Mouse (Mus musculus): ENCODE measurements around the gene Syne3.

Gene Syne3

DNA sequence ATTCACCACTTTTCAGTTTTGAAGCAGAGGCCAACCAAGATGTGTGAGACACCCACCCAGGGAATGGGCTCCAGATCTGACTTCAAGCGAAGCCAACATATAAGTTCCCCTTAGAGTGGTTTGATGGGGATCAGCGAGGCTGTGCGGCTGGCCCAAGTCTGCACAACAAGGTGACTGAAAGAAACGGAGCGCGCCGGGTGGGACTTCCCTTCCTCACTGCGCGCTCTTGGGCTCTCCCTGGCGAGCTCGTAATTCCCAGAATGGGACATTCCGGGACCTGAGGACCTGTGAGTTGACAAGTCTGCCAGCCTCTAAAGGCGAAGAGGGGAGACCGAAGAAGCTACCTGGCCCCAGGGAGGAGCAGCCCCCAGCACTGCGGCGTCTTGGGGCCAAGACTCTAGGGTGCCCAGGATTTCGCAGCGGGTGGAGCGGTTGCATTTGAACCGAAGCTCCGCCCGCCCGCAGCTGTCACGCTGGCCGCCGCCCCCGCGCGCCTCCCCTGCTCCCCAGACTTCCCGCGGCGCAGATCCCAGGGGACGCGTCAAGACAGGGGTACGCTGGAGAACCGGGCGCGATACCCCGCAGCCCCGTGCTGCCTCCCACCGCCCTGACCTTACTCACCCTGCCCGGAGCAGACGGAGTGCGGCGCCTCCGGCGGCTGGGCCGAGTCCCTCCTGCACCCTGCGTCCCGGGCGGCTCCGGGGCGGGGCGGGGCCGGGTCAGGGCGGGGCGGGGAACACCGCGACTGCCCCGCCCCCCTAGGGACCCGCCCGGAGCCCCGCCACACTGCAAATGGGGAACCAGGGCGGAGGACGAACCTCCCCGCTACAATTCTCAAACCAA, at the start of gene Syne3:
Gene Syne3, minus strand, starts transcription at position 440 of the 843 bp plus-strand sequence.
- ATAC-seq (ENCODE audit: insufficient number of reproducible peaks, low FRiP score, low TSS enrichment): no peak

- no peak for ATAC-seq (ENCODE audit: insufficient number of reproducible peaks, low FRiP score, low TSS enrichment)
These were observed 45.7 kb upstream of the Syne3 start for GRCm38 (mm10) chr12:105055308-105055707.

- ATAC-seq (ENCODE audit: insufficient number of reproducible peaks, low FRiP score, low TSS enrichment): no peak
These were observed 44.4 kb upstream of the Syne3 start for GRCm38 (mm10) chr12:105054041-105054440.

DNA sequence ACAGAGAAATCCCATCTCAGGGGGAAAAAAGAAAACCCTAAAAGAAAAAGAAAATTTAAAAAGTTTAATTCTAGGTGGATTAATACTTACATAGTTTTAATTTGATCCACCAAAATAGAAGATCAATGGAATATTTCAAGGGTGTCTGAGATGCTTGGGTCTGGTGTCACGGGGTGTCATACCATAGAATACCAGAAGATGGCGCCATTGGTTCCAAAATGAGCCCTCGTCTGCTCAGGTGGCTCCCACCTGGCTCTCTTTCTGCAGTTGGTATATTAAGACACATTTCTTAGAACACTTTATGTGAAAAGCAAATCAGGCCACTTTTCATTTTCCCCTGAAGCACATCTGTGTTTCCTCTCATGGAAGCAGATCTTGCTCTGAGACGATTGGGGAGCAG, 41.3 kb upstream of the Syne3 start:
- no peak for ATAC-seq (ENCODE audit: insufficient number of reproducible peaks, low FRiP score, low TSS enrichment)

GRCm38 (mm10) chr12:105049813-105050212, 40.2 kb upstream of the Syne3 start:
- ATAC-seq (ENCODE audit: insufficient number of reproducible peaks, low FRiP score, low TSS enrichment): no peak

GRCm38 (mm10) chr12:105048301-105048863, 38.8 kb upstream of the Syne3 start:
- ATAC-seq (ENCODE audit: insufficient number of reproducible peaks, low FRiP score, low TSS enrichment): no peak

GRCm38 (mm10) chr12:105044775-105045174, 35.2 kb upstream of the Syne3 start:
- ATAC-seq (ENCODE audit: insufficient number of reproducible peaks, low FRiP score, low TSS enrichment): no peak

GRCm38 (mm10) chr12:105043081-105043480, 33.5 kb upstream of the Syne3 start:
- no peak for ATAC-seq (ENCODE audit: insufficient number of reproducible peaks, low FRiP score, low TSS enrichment)

- 0 out of 2 replicates have a peak, but pooled peaks have one; percentile 45 for ATAC-seq (ENCODE audit: insufficient number of reproducible peaks, low FRiP score, low TSS enrichment)
These were observed 31.3 kb upstream of the Syne3 start for GRCm38 (mm10) chr12:105040950-105041349.

DNA sequence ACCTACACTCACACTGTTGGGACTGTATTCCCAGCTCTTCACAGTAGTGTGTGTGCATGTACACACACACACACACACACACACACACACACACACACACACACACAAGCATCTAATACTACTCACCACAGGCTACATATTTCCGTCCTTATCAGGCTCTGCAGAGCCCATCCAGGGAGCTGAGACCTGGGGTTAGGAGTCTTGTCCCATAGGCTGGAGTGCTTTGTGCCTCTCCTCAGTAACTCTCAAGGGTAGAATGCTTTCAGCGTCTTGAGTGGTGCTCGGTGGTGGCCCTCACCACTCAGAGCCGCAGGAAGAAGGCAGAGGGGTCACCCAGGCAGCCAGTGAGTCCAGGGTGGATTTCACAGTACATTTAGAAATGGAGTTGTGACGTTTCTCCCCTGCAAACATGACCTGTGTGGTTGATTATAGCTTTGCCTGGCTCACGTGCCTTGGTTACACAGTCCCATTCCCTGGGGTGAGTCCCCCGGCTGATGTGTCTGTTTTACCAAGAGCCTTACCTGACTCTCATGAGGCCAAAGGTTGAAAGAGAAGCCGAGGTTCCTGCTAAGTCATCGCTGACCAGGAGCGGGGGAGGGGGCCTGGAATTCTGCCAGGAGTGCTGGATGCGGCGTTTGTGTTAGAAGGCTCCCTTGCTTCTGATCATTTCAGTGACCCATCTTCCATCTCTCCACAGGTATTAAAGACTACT, 30.1 kb upstream of the Syne3 start:
- ATAC-seq (ENCODE audit: insufficient number of reproducible peaks, low FRiP score, low TSS enrichment): no peak

DNA sequence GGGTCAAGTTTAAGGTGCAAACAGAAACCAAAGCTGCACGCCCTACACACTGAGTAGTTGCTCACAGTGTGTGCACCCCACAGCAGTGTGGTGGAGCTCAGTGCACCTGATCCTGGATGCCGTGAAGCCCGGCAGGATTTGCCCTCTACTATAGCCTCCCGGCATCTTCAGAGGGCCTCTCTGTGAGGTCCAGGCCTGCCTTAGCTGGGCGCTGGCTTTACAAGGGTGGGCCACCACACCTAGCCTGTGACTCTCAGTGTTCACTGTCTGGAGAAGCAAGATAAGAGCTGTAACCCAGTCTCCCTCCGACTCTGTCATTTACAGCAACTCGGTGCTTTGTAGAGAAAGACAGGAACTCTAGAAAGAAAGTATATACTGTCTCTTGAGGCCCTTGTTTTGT, 29.3 kb upstream of the Syne3 start:
- ATAC-seq (ENCODE audit: insufficient number of reproducible peaks, low FRiP score, low TSS enrichment): no peak

DNA sequence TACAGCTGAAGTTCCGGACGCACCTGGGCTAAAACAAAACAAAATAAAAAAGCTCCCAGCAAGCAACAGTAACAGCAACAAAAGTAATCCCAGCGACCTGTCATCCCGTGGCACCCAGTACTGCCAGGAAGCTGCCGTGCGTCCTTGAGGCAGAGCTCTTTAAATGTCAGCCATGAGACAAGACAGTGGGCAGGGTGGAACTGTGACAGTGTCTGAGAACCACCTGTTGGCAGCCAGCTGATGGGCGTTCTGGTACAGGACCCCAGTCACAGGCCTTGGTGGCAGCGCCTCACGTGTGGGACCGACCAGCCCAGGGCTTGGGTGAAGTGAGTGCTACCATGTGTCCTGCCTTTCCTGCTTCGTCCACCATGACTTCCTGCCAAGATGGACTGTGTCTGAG, 28.6 kb upstream of the Syne3 start:
- no peak for ATAC-seq (ENCODE audit: insufficient number of reproducible peaks, low FRiP score, low TSS enrichment)

- ATAC-seq (ENCODE audit: insufficient number of reproducible peaks, low FRiP score, low TSS enrichment): no peak
These were observed 24.6 kb upstream of the Syne3 start for GRCm38 (mm10) chr12:105034130-105034769.

DNA sequence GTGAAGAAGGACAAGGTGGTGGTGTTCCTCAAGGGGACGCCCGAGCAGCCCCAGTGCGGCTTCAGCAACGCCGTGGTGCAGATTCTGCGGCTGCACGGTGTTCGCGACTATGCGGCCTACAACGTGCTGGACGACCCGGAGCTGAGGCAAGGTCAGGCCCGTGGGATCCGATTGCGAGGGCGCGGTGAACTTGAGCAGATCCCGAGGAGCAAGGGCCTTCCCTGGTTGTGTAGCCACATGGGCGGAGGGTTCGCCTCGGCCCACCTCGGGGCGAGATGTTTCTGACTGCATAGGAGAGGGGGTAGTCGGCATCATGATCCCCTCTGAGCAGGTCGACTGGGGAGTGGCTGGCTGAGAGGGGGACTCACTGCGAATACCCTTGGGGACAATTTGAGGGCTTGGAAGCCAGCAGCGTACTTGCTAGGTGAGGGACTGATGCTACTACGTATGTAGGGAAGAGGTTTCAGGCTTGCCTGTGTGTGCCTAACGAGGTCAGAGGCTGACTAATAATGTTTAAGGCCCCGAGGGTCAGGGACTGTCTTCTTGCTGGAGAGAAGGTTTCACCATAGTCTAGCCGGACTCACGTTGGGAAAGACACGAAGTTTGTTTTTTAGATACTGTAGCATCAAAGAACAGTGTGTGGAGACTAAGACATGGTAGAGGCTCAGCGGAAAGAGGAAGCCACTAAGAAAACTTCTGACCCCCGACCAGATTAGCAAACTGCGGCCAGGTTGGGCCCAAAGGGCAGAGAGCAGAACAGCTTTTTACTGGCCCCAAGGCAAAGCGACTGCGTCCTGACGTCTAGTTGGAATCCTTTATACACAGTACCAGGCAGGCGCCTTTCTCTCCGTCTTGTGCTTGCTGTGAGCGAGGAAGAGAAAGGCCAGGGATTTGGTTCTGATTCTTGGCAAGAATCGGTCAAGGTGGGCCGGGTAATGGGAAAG, 23.5 kb upstream of the Syne3 start:
- ATAC-seq (ENCODE audit: insufficient number of reproducible peaks, low FRiP score, low TSS enrichment): no peak; the same call in none of the 2 replicates

DNA sequence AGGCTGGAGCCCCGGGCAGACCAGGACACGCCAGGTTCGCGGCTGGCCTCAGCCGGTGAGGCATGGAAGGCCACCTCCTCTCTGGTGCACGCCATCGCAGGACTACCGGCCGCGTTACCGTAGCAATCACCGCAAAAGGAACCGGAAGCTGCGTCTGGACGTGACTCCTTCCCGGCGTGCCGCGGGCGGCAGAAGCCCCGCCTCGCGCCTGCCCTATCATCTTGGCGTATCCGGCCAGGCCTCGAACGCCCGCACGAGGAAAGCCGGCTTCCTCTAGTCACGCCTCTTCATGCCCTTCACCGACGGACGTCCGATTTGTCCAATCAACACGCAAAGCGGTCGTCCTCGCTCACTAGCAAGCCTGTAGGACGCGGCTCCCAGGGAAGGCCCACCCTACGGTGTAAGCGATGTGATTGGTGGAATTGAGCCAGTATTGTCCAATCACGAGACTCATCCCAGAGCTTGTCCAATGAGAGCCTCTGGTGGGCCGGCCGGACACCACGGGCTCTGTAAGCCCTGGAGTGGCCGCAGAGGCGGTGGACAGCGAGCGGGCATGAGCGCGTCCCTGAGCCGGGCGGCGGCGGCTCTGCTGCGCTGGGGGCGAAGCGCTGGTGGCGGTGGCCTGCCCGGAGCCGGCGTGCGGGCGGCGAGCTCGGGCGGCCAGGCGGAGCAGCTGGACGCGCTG, 22.7 kb upstream of the Syne3 start, which contains the start of gene Glrx5:
Gene Glrx5, plus strand, starts transcription at position 542 of the 685 bp plus-strand sequence.
- ATAC-seq (ENCODE audit: insufficient number of reproducible peaks, low FRiP score, low TSS enrichment): peak; percentile 98

DNA sequence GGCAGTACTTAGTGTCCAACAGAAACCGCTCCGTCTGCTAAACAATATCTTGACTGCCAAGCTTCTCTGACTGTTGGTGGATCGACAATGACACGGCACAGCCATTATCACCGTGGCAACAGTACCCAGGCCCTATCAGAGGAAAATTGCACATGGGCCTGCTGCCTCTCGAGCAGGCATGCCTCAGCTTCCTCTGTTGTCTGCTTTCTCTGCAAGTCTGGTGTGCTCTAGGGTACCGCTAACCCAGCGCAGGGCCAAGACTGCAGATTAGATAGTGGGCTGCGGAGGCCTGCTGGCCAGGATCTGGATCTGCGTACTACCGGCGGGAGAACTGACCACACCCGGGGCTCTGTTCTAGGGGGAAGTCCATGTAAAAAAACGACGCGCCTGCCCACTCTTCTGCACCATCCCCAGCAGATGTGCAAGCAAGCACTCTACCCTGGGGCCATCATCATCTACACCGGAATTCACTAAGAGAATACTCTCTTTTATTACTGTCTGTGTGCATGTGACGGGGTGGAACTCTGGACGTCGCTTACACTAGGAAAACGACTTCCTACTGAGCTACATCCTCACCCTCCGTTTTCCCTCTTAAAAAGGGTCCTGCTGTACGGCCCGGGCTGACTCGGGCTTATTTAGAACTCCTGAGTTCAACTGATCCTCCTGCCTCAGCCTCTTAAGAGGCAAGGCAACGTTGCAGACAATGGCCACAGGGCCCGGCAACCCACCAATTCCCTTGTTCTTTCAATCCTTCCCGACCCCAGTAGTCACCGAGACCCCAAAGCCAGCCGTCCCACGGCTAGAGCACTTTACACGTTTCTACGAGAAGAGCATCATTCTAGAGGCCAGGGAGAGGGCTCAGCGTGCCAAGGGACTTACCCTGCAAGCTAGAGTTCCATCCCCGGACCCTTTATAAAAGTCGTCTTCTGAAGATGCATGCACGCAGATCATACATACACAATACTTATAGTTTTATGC, 21.8 kb upstream of the Syne3 start:
- ATAC-seq (ENCODE audit: insufficient number of reproducible peaks, low FRiP score, low TSS enrichment): no peak

- ATAC-seq (ENCODE audit: insufficient number of reproducible peaks, low FRiP score, low TSS enrichment): no peak
These were observed 20.3 kb upstream of the Syne3 start for GRCm38 (mm10) chr12:105029890-105030289.

Measured in cerebellum, adult (tissue).